Mouse (Mus musculus) olfactory bulb, adult 2 months (tissue): ENCODE results near the gene Daam1. TPM values are rescaled to one million over a fixed set of nuclear protein-coding genes. Genes with fewer than 3 reads are reported as not detected.
A peak's percentile ranks its signal among the peaks of the same experiment; 100 is the strongest.

Experiments
- H3K27ac ChIP-seq: fragments of 200-500 bp; 2 replicates; pipeline ENCODE4 v1.5.1; 2012; ENCODE audit warnings: low read depth, low read length; ENCODE audit not compliant: insufficient read depth
- H3K4me1 ChIP-seq: fragments of 200-500 bp; 2 replicates; pipeline ENCODE4 v1.6.1; 2012; ENCODE audit warnings: low read length; ENCODE audit not compliant: control insufficient read depth, insufficient read depth
- H3K4me3 ChIP-seq: fragments of 200-500 bp; 2 replicates; pipeline ENCODE4 v1.5.1; 2012; ENCODE audit warnings: mild to moderate bottlenecking, low read depth, low read length, moderate library complexity; ENCODE audit not compliant: insufficient read depth
- CTCF ChIP-seq: fragments of 200-500 bp; IDR thresholded peaks from 2 replicates; pipeline ENCODE4 v1.5.1; 2012; ENCODE audit warnings: low read depth, mild to moderate bottlenecking, low read length, moderate library complexity; ENCODE audit not compliant: insufficient read depth
- POLR2A ChIP-seq: fragments of 200-500 bp; IDR thresholded peaks from 2 replicates; pipeline ENCODE4 v1.6.1; 2012; ENCODE audit warnings: mild to moderate bottlenecking, low read depth, low read length, moderate library complexity; ENCODE audit not compliant: insufficient read depth
- WGBS: fragments of 180-500 bp; shearing (Covaris S2); methylation state at CpG from one replicate; pipeline ENCODE4 v1.1.7; 2018; 5-methylcytosine and 5-hydroxymethylcytosine counted together
- polyA plus RNA-seq: library from polyadenylated mRNA; stranded (reverse); fragments of >200 nt; gene quantifications from 2 replicates; pipeline ENCODE4 v1.2.4, GENCODE M21; 2012; ENCODE audit warnings: low replicate concordance; ENCODE audit not compliant: missing spikeins, insufficient read depth, insufficient read length

Gene Daam1
- polyA plus RNA-seq, 1 experiment = not detected

GRCm38 (mm10) chr12:71830139-71830538 is 739 bp upstream of the Daam1 start:
- Histone ChIP-seq H3K4me3 (peak overlapping the region; percentile 95), H3K27ac (0 out of 2 replicates have a peak overlapping the region, but pooled peaks have one; percentile 71), H3K4me1 (peaks cover 3% of the 10 kb centered on the region)
- WGBS = 12% methylated on average over 10 of the region's 10 CpGs
- TF ChIP-seq CTCF = no peak
- no peak for TF ChIP-seq POLR2A

DNA sequence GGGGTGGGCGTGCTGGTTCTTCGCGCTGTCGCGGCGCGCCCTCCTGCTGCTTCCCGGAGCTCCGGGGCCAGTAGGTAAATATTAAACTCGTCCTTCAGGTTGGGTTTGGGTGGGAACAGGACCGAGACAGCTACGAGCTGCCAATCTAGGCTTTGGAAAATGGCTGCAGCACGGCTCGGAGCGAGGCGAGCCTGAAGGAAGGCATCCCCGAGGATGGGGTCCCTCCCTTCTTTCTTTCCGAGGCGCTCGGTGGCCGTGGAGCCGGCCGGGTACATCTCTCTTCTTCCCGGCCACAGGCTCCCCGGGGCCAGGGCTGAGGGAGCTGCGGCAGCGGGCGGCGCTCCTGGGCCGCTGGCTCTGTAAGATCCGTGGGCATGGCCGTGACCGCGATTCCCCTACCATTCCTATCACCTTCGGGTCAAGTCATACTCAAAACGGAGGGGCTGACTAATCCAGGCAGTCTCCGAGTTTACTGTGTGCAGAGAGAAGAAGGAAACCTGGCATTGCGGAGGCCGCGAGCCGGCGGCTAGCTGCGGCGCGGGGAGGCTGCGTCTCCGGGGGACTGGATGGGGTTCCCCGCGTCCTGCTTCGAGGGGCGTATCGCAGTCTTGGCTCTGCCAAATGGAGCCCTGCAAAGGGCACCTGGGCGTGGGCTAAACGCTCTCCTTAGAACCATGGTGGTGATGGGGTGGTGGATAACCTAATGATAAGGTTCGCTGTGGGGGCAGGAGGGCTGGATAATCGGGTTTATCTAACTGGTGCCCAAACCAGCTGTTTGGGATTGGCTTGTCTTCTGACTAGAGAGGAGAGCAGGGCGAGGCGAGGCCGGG is 595 bp downstream of the Daam1 start:
- H3K27ac ChIP-seq = peak overlapping the region; percentile 79
- H3K4me1 ChIP-seq = peaks cover 3% of the 10 kb centered on the region
- TF ChIP-seq POLR2A = no peak
- TF ChIP-seq CTCF = no peak
- H3K4me3 ChIP-seq = peak overlapping the region; percentile 70
- WGBS = under 1% methylated on average over 59 of the region's 59 CpGs

DNA sequence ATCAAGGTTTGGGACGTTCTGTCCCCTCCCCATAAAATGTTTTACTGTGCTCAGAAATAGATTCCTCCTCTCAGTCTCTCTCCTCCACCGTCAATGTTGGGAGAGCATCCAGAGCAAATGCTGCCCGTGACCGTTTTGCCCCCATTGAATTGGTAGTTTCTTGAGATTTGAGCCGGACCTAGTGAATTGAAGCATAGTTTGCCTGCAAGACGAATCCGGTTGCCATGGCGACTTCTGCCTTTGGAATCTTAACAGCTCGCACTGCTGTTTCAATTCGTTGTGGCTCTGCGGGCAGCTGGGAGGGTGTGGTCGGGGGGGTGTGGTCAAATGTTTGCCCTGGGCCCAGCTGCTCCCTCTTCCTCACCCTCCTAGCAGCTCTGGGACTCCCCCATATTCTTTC is 1.3 kb downstream of the Daam1 start:
- no peak for TF ChIP-seq POLR2A
- TF ChIP-seq CTCF = no peak

DNA sequence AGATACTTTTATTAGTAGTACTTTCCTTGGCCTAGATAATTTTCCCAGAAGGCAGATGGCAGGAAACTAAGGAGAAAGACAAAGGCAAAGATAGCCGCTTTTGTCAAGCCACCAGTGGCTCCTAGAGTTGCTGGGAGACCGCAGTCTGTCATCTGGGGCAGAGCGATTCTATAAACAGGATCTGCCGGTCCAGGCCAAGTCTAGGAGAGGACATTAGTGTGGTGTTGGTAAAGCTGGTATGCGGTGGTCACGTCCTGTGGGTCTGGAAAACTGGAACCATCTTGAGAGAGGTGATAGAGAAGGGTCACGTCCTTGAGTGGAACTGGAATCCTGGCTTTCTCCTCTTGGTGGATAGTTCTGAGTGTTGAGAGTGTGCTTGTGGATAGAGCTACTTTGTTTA is 3.2 kb downstream of the Daam1 start:
- Histone ChIP-seq H3K4me3 (no peak overlapping the region), H3K4me1 (peaks cover 15% of the 10 kb centered on the region), H3K27ac (no peak overlapping the region)
- TF ChIP-seq CTCF = no peak
- no peak for TF ChIP-seq POLR2A
- WGBS = 60% methylated on average over 7 of the region's 7 CpGs

More for the DNA sequence above, 1.3 kb downstream of the Daam1 start:
- Histone ChIP-seq H3K4me3 (peak overlapping the region; percentile 70), H3K27ac (peak overlapping the region; percentile 79), H3K4me1 (peaks cover 3% of the 10 kb centered on the region)
- WGBS = under 1% methylated on average over 12 of the region's 12 CpGs

- Histone ChIP-seq H3K4me3 (no peak overlapping the region), H3K27ac (no peak overlapping the region), H3K4me1 (peaks cover 15% of the 10 kb centered on the region)
- TF ChIP-seq POLR2A (no peak), CTCF (no peak)
- 53% methylated on average over 5 of the region's 5 CpGs for WGBS
Observed at GRCm38 (mm10) chr12:71835966-71836668, 5.2 kb downstream of the Daam1 start.

GRCm38 (mm10) chr12:71836776-71837175 is 5.9 kb downstream of the Daam1 start:
- H3K27ac ChIP-seq = no peak overlapping the region
- no peak overlapping the region for H3K4me3 ChIP-seq
- TF ChIP-seq POLR2A (no peak), CTCF (no peak)
- 76% methylated on average over 6 of the region's 6 CpGs for WGBS
- peaks cover 15% of the 10 kb centered on the region for H3K4me1 ChIP-seq

- peaks cover 20% of the 10 kb centered on the region for H3K4me1 ChIP-seq
- 72% methylated on average over 5 of the region's 5 CpGs for WGBS
- no peak overlapping the region for H3K4me3 ChIP-seq
- TF ChIP-seq POLR2A (no peak), CTCF (no peak)
- H3K27ac ChIP-seq = no peak overlapping the region
Observed at GRCm38 (mm10) chr12:71837576-71837975, 6.7 kb downstream of the Daam1 start.

DNA sequence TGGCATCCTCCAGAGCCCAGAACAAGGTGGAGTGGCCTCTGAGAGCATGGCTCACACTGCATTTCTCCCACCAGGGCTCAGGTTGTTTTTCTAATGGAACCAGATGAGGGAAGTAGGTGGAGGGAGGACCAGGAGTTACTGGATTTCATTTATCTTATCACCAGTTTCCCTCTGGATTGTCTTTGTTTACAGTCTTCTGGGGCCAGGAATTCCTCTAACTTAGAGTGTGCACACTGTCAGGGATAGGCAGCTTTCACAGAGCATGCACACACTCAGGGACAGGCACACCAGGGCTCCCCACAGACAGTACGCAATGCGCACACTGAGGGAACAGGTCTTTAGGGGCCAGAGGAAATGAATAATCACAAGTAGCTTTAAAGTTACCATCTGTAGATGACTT is 7.4 kb downstream of the Daam1 start:
- whole genome bisulfite sequencing = 67% methylated on average over 2 of the region's 2 CpGs
- H3K4me1 ChIP-seq = peaks cover 20% of the 10 kb centered on the region
- H3K27ac ChIP-seq = no peak overlapping the region
- TF ChIP-seq POLR2A (no peak), CTCF (no peak)
- no peak overlapping the region for H3K4me3 ChIP-seq

GRCm38 (mm10) chr12:71839653-71840052 is 8.8 kb downstream of the Daam1 start:
- WGBS = 92% methylated on average over 3 of the region's 3 CpGs
- no peak overlapping the region for H3K4me3 ChIP-seq
- no peak overlapping the region for H3K27ac ChIP-seq
- TF ChIP-seq CTCF = no peak
- no peak for TF ChIP-seq POLR2A
- peaks cover 16% of the 10 kb centered on the region for H3K4me1 ChIP-seq
